Mouse (Mus musculus): ENCODE measurements around the gene Wfdc2. TPM values are rescaled to one million over a fixed set of nuclear protein-coding genes. Genes with fewer than 3 reads are reported as not detected.
"Not testable (repeated sequence)": the region's sequence is repeated elsewhere in the genome, so short reads cannot be mapped to it uniquely, and the experiment has no call there.

Gene Wfdc2
- total and polyA plus RNA-seq, 3 experiments = not detected

GRCm38 (mm10) chr2:164567460-164567859, 5.2 kb downstream of the Wfdc2 start:
- Histone ChIP-seq H3K79me2 (replicated peaks; ENCODE audit: control insufficient read depth, extremely low read depth, insufficient read depth, poor library complexity, severe bottlenecking) (no peaks in the 10 kb centered on the region), H3K4me3 (replicated peaks in 1 of 3; ENCODE audit: low read depth in 2 of 3, low read length in 2 of 3, poor library complexity in 1 of 3) (no peak overlapping the region), H3K4me2 (ENCODE audit: insufficient read depth, low read depth, poor library complexity, severe bottlenecking) (no peak overlapping the region), H3K27ac (ENCODE audit: insufficient read depth, low read depth) (no peak overlapping the region), H3K4me1 (ENCODE audit: control insufficient read depth in 1 of 2, insufficient read depth in 2 of 2) (no peaks in the 10 kb centered on the region), H3K9ac (ENCODE audit: insufficient read depth, low read depth) (no peak overlapping the region), H3K27me3 (replicated peaks) (peaks cover 91% of the 10 kb centered on the region), H3K36me3 (replicated peaks in 1 of 2; ENCODE audit: control insufficient read depth in 1 of 2, insufficient read depth in 1 of 2, low read length in 1 of 2) (no peaks in the 10 kb centered on the region), H3K9me3 (replicated peaks; ENCODE audit: low read length) (peaks cover 14% of the 10 kb centered on the region)
- DNase-seq (ENCODE audit: extremely low read depth) = no peak
- TF ChIP-seq SIN3A (IDR thresholded peaks at IDR 0.05; ENCODE audit: low read length) (no peak), MEF2A (IDR thresholded peaks at IDR 0.05; ENCODE audit: borderline replicate concordance, low read depth, low read length) (no peak), SMC3 (IDR thresholded peaks at IDR 0.05; ENCODE audit: low read depth, low read length) (no peak), NRF1 (IDR thresholded peaks at IDR 0.05; ENCODE audit: low read depth, low read length) (no peak), HCFC1 (IDR thresholded peaks at IDR 0.05; ENCODE audit: low read depth, low read length) (no peak), JUND (conservative IDR thresholded peaks at IDR 0.05; ENCODE audit: low read depth, low read length) (no peak), CTCF (conservative IDR thresholded peaks at IDR 0.05 in 1 of 2, IDR thresholded peaks at IDR 0.05 in 1 of 2; ENCODE audit: low read depth in 2 of 2, low read length in 2 of 2) (no peak), PAX5 (IDR thresholded peaks at IDR 0.05; ENCODE audit: low read length) (no peak)
- in situ Hi-C loops (cut with MboI; ENCODE audit: low pct_ligation_motif_present, low pct_unique_long_range_greater_than_20kb, low sequenced_read_pairs) (no loop called here), dilution Hi-C loops (cut with MboI; ENCODE audit: extremely low pct_ligation_motif_present, extremely low pct_unique_long_range_greater_than_20kb, low sequenced_read_pairs) (no loop called here)

GRCm38 (mm10) chr2:164573359-164573758, 11.1 kb downstream of the Wfdc2 start, which contains the start of gene Spint3:
Gene Spint3, minus strand, starts transcription at chr2:164573459.
- H3K4me1 ChIP-seq (ENCODE audit: control insufficient read depth in 1 of 2, insufficient read depth in 2 of 2); dilution Hi-C loops (cut with MboI; ENCODE audit: extremely low pct_ligation_motif_present, extremely low pct_unique_long_range_greater_than_20kb, low sequenced_read_pairs); H3K79me2 ChIP-seq (replicated peaks; ENCODE audit: control insufficient read depth, extremely low read depth, insufficient read depth, poor library complexity, severe bottlenecking); DNase-seq (ENCODE audit: extremely low read depth); H3K36me3 ChIP-seq (replicated peaks in 1 of 2; ENCODE audit: control insufficient read depth in 1 of 2, insufficient read depth in 1 of 2, low read length in 1 of 2); H3K27ac ChIP-seq (ENCODE audit: insufficient read depth, low read depth); H3K4me2 ChIP-seq (ENCODE audit: insufficient read depth, low read depth, poor library complexity, severe bottlenecking); H3K4me3 ChIP-seq (replicated peaks in 1 of 3; ENCODE audit: low read depth in 2 of 3, low read length in 2 of 3, poor library complexity in 1 of 3); H3K9me3 ChIP-seq (replicated peaks; ENCODE audit: low read length); in situ Hi-C loops (cut with MboI; ENCODE audit: low pct_ligation_motif_present, low pct_unique_long_range_greater_than_20kb, low sequenced_read_pairs); H3K9ac ChIP-seq (ENCODE audit: insufficient read depth, low read depth): not testable (repeated sequence)
- peaks cover 80% of the 10 kb centered on the region for H3K27me3 ChIP-seq (replicated peaks)

- H3K9me3 ChIP-seq (replicated peaks; ENCODE audit: low read length); dilution Hi-C loops (cut with MboI; ENCODE audit: extremely low pct_ligation_motif_present, extremely low pct_unique_long_range_greater_than_20kb, low sequenced_read_pairs); H3K36me3 ChIP-seq (replicated peaks in 1 of 2; ENCODE audit: control insufficient read depth in 1 of 2, insufficient read depth in 1 of 2, low read length in 1 of 2); DNase-seq (ENCODE audit: extremely low read depth); in situ Hi-C loops (cut with MboI; ENCODE audit: low pct_ligation_motif_present, low pct_unique_long_range_greater_than_20kb, low sequenced_read_pairs); H3K79me2 ChIP-seq (replicated peaks; ENCODE audit: control insufficient read depth, extremely low read depth, insufficient read depth, poor library complexity, severe bottlenecking); H3K4me1 ChIP-seq (ENCODE audit: control insufficient read depth in 1 of 2, insufficient read depth in 2 of 2); H3K27ac ChIP-seq (ENCODE audit: insufficient read depth, low read depth); H3K4me2 ChIP-seq (ENCODE audit: insufficient read depth, low read depth, poor library complexity, severe bottlenecking); H3K9ac ChIP-seq (ENCODE audit: insufficient read depth, low read depth); H3K4me3 ChIP-seq (replicated peaks in 1 of 3; ENCODE audit: low read depth in 2 of 3, low read length in 2 of 3, poor library complexity in 1 of 3): not testable (repeated sequence)
- peaks cover 81% of the 10 kb centered on the region for H3K27me3 ChIP-seq (replicated peaks)
Observed at GRCm38 (mm10) chr2:164585025-164585725, 23.0 kb downstream of the Wfdc2 start, which contains the start of gene Wfdc6a. Gene Wfdc6a, minus strand, starts transcription at chr2:164585447.

Measured in CH12.LX (cell line).